Mouse (Mus musculus): ENCODE measurements around the gene Ptgs1. TPM values are rescaled to one million over a fixed set of nuclear protein-coding genes. Genes with fewer than 3 reads are reported as not detected.

Gene Ptgs1
- polyA plus RNA-seq, 1 experiment from 2014 or later = 3.7 TPM

DNA sequence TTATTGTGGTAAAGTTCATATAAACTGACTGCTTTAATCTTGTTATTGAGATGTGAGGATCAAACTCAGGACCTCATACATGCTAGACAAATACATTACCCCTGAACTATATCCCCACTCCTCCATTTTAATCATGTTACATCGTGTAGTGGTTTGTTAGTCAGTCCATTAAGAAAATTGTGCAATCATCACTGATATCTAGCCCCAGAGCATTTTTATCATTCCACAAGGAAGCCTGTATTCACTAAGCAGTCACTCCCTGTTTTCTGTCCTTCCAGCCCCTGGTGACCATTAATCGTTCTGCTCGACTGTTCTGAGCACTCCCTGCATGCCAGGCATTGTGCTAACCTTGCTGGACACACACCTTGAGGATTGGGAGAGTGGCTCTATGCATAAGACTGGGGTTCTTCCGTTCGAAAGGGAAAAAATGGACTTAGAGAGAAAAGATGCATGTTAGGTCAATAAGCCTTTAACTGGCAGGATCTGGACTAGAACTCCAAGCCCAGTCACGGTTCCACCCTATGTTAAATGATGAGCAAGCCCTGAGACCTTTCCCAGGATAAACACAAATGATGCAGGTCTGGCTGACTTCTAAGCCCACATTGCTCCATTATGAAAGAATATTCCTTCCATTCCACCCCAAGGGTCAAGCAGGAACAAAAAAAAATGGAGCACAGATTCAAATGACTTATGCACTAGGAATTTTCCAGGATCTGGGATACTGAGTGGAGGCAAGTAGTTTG, 29.7 kb downstream of the Ptgs1 start:
- ATAC-seq = no peak
- Histone ChIP-seq H3K4me2 (replicated peaks) (no peak overlapping the region), H3K27ac (no peak overlapping the region), H3K27me3 (no peaks in the 10 kb centered on the region), H3K4me1 (replicated peaks) (no peaks in the 10 kb centered on the region), H3K9me3 (no peaks in the 10 kb centered on the region), H3K36me3 (no peaks in the 10 kb centered on the region), H3K9ac (replicated peaks) (no peak overlapping the region), H3K4me3 (replicated peaks) (no peak overlapping the region)
- 82% methylated on average over 6 of the region's 6 CpGs for WGBS

DNA sequence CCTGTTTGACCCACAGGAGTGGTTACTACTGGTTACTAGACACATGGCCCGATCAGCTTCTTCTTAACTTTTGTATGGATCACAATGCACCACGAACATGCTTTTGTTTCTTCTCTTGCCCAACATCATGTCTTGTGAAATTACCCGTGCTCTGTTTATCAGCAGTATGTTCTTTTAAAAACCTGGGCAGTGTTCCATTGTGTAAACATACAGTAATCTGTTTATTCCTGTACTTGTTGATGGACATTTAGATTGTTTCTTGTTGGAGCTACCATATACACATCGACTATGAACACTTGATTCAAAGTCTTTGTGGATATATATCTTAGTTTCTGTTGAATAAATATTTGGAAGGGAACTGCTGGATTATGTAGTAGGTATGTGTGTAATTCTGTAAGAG, 31.8 kb downstream of the Ptgs1 start:
- H3K27me3 ChIP-seq = no peaks in the 10 kb centered on the region

DNA sequence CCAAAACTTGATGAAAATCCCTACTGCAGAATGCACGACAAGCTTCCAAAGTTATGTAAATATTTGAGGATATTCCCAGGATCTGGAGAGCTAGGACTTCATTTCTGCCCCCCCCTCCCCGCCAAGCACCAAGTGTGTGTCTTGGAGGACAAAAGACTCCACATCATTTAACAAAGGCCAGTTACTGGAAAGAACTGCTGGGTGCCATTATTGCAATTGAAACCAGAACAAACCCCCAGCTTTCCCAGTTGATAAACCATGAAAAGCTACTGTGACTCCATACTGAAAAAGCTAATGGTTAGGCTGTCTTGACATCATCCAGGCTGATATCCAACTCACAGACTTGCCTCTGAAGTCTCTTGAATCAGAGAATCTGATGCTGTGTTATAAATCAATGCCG, 39.2 kb downstream of the Ptgs1 start:
- H3K27me3 ChIP-seq = no peaks in the 10 kb centered on the region
- no peak overlapping the region for H3K4me2 ChIP-seq (replicated peaks)
- H3K27ac ChIP-seq = no peak overlapping the region
- H3K4me1 ChIP-seq (replicated peaks) = no peaks in the 10 kb centered on the region
- H3K9ac ChIP-seq (replicated peaks) = no peak overlapping the region
- ATAC-seq = peak; percentile 53; the same call in 1 of the 2 replicates
- no peaks in the 10 kb centered on the region for H3K9me3 ChIP-seq
- no peaks in the 10 kb centered on the region for H3K36me3 ChIP-seq
- 36% methylated on average over 3 of the region's 3 CpGs for WGBS
- no peak overlapping the region for H3K4me3 ChIP-seq (replicated peaks)

More for the DNA sequence above, 31.8 kb downstream of the Ptgs1 start:
- Histone ChIP-seq H3K27ac (no peak overlapping the region), H3K4me3 (replicated peaks) (no peak overlapping the region), H3K36me3 (no peaks in the 10 kb centered on the region), H3K4me2 (replicated peaks) (no peak overlapping the region), H3K9me3 (no peaks in the 10 kb centered on the region), H3K9ac (replicated peaks) (no peak overlapping the region), H3K4me1 (replicated peaks) (no peaks in the 10 kb centered on the region)
- ATAC-seq = no peak
- 85% methylated on average over 4 of the region's 4 CpGs for WGBS

DNA sequence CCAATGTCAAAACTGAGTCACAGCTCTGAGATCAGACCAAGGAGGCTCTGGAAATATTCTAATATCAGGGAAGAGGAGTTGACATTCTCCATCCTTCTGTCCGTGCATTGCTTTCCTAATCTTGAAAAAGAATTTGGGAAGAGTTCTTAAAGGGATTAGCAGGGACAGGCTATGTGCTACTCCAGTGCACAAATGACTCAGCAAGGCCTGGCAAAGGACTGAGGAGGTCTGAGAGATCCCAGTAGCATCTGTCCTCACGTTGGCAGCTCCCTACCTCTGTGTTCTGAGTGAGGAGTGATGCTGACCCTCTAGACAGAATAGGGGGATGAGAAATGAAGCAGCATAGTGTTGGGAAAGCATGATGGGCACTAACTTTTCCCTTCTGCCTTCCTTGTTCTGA, 40.0 kb downstream of the Ptgs1 start:
- Histone ChIP-seq H3K4me2 (replicated peaks) (no peak overlapping the region), H3K27ac (no peak overlapping the region), H3K9me3 (no peaks in the 10 kb centered on the region), H3K9ac (replicated peaks) (no peak overlapping the region), H3K27me3 (no peaks in the 10 kb centered on the region), H3K4me3 (replicated peaks) (no peak overlapping the region), H3K4me1 (replicated peaks) (no peaks in the 10 kb centered on the region), H3K36me3 (no peaks in the 10 kb centered on the region)
- 37% methylated on average over 2 of the region's 2 CpGs for WGBS
- no peak for ATAC-seq

DNA sequence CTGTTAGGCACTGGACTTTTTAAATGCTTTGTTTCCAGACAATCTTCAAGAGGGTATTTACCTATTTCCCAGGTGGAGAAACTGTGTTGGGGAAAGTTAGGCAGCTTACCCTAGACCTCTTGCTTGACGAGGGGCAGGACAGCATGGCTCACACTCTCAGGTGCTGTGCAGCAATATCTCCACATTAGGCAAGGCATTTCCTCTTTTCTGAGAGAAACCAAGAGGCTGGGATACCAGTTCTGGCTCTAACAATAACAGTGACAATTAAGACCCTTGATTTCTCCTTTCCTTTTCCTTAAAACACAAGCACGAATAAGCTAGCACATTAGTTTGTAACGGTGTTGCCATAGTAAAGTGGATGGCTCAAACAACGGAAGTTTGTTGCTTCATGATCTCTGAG, 40.9 kb downstream of the Ptgs1 start:
- Histone ChIP-seq H3K4me1 (replicated peaks) (no peaks in the 10 kb centered on the region), H3K9ac (replicated peaks) (no peak overlapping the region), H3K27me3 (no peaks in the 10 kb centered on the region), H3K9me3 (no peaks in the 10 kb centered on the region), H3K36me3 (no peaks in the 10 kb centered on the region), H3K4me3 (replicated peaks) (no peak overlapping the region), H3K27ac (no peak overlapping the region), H3K4me2 (replicated peaks) (no peak overlapping the region)
- ATAC-seq = no peak
- WGBS = 86% methylated on average over 4 of the region's 4 CpGs

DNA sequence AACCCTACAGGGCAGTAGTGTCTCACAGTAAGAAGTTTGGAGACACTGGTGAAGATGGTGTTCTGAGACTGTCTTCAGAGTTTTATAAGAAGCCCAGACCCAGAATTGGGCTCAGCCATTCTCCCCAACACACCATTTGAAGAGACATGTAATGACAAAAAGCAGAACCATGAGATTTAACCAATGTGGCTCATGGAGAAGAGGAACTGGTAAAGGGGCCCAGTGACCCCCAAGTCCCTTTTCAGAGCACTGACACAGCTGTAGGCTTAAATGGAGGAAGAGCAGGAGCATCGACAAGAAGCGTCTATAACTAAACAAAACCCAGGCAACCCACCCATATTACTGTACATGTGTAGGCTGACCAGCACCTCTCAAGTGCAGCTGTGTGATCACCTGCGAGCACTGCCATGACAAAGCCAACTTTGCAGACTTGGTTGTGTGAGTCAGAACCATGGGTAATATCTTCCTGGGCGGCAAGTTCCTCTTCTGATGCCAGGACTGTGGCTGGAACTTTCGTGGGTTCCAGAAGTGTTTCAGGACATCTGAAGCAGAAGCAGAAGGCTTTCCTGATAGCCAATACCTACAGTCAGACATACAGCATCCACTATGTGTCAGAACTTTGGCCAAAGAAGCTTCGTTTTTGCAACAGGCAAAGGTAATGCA, 42.2 kb downstream of the Ptgs1 start:
- no peak overlapping the region for H3K27ac ChIP-seq
- H3K4me3 ChIP-seq (replicated peaks) = no peak overlapping the region
- no peak overlapping the region for H3K9ac ChIP-seq (replicated peaks)
- no peak overlapping the region for H3K4me2 ChIP-seq (replicated peaks)
- no peaks in the 10 kb centered on the region for H3K36me3 ChIP-seq
- WGBS = 88% methylated on average over 6 of the region's 6 CpGs
- no peaks in the 10 kb centered on the region for H3K9me3 ChIP-seq
- H3K27me3 ChIP-seq = no peaks in the 10 kb centered on the region
- no peak for ATAC-seq
- H3K4me1 ChIP-seq (replicated peaks) = no peaks in the 10 kb centered on the region

DNA sequence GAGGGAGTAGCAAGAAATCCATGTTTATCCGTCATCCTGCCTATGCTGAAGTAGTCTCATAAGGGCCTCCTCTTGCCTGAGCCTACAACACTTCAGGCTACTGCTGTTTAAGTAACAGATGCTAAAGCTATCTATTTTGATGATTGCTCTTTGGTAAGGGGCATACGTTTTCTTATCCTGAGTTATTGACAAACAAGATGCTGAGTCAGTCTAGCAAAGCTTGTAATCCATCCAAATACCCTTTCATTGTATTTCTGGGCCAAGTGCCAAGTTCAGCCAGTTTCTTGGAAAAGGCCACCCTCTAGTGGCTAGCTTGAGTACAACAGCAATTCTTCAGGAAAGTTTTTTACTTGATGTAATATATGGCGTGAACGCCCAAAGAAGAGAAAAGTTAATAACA, 46.2 kb downstream of the Ptgs1 start:
- H3K9ac ChIP-seq (replicated peaks) = no peak overlapping the region
- H3K36me3 ChIP-seq = no peaks in the 10 kb centered on the region
- no peaks in the 10 kb centered on the region for H3K4me1 ChIP-seq (replicated peaks)
- WGBS = 45% methylated on average over 4 of the region's 4 CpGs
- no peak overlapping the region for H3K4me3 ChIP-seq (replicated peaks)
- no peak overlapping the region for H3K27ac ChIP-seq
- H3K4me2 ChIP-seq (replicated peaks) = no peak overlapping the region
- H3K9me3 ChIP-seq = no peaks in the 10 kb centered on the region
- ATAC-seq = peak; percentile 48
- no peaks in the 10 kb centered on the region for H3K27me3 ChIP-seq

DNA sequence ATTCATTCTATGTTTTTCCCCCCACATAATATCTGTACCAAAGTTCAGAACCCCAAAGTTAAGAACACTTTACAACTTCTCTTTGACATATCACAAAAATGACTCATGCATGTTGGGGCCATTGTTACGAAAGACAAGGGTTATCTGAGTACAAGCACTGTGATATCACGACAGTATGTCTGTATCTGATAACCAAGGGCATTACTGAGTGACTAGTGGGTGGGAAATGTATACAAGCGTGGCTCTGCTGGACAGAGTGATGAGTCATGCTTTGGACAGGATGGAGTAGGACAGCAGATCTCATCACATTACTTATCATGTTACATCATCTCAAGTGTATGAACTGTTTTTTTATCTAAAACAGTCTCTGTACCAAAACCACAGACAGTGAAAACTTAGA, 48.5 kb downstream of the Ptgs1 start:
- no peaks in the 10 kb centered on the region for H3K27me3 ChIP-seq
- H3K36me3 ChIP-seq = no peaks in the 10 kb centered on the region
- 71% methylated on average over 3 of the region's 3 CpGs for WGBS
- H3K27ac ChIP-seq = no peak overlapping the region
- no peak overlapping the region for H3K4me3 ChIP-seq (replicated peaks)
- no peak overlapping the region for H3K4me2 ChIP-seq (replicated peaks)
- no peaks in the 10 kb centered on the region for H3K4me1 ChIP-seq (replicated peaks)
- ATAC-seq = no peak
- H3K9me3 ChIP-seq = no peaks in the 10 kb centered on the region
- no peak overlapping the region for H3K9ac ChIP-seq (replicated peaks)

DNA sequence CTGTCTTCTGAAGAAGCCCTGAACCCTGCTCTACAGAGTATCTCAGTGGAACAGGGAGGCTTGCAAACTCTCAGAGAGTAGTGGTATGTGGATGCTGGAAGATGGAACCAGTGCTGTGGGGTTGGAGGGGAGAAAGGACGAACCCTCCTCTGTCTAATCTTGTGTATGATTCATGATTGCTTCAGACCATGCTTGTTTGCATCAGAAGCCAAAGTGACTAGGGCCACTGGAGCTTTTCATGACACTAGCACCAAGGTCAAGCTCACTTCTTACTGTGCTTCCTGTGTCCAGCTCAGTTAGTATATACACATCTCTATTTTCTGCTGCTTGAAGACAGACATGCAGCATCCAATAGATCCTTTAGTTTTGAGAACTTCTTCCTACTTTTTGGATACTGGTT, 50.9 kb downstream of the Ptgs1 start:
- Histone ChIP-seq H3K36me3 (no peaks in the 10 kb centered on the region), H3K4me2 (replicated peaks) (no peak overlapping the region), H3K27ac (no peak overlapping the region), H3K9me3 (no peaks in the 10 kb centered on the region), H3K4me3 (replicated peaks) (no peak overlapping the region), H3K9ac (replicated peaks) (no peak overlapping the region), H3K4me1 (replicated peaks) (no peaks in the 10 kb centered on the region), H3K27me3 (no peaks in the 10 kb centered on the region)
- WGBS = 75% methylated on average over 1 of the region's 1 CpGs
- no peak for ATAC-seq

DNA sequence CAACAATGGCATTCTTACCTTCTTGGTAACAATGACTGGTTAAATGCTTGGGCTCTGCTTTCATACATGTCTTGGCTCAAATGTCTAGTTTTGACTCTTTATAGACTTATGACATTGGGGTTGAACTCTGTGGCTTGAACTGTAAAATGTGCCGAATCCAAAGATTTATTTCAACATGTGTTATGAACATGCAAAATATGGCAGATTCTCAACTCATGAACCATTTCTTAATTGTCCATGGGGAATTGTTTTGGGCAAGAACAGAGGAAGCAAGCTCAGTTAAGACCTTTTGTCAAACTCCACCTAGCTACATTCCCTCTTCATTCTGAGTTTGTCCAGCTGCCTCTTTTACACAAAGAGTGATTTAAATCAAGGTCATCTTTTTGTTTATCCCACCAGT, 52.1 kb downstream of the Ptgs1 start:
- Histone ChIP-seq H3K9ac (replicated peaks) (no peak overlapping the region), H3K27me3 (no peaks in the 10 kb centered on the region), H3K4me3 (replicated peaks) (no peak overlapping the region), H3K27ac (no peak overlapping the region), H3K36me3 (no peaks in the 10 kb centered on the region), H3K4me1 (replicated peaks) (no peaks in the 10 kb centered on the region), H3K9me3 (no peaks in the 10 kb centered on the region), H3K4me2 (replicated peaks) (no peak overlapping the region)
- no peak for ATAC-seq
- WGBS = 91% methylated on average over 1 of the region's 1 CpGs

Measured in midbrain, embryonic 13.5 days (tissue).